Comparison of ENCODE assay signal across 23 mouse cellular contexts in the genomic region with DNA sequence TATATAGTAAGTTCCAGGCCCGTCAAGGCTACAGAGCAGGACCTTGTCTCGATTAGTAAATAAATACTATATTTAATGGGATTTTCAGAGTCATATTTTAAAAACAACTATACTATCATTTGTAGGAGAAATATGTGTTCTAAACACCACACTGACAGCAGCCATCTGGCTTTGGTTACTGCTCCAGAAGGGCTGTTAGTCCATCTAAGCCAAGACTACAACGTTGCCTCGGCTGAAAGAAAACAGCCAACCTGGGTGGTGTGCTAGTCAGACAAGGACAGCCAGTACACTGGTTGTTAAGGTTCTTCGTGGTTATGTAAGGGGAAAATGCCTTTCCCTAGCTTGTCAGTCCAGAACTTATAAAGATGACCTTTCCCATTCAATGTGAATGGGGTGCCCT.
A peak's percentile ranks its signal among the peaks of the same experiment; 100 is the strongest.
DNase-seq lines count a peak whose midpoint lies in the region; ATAC-seq and TF ChIP-seq lines count a peak whose summit lies in the region.
"Had no signal": no experiment of that assay in that cellular context is flagged by ENCODE, and none has a peak within 500 bp of the region (broad histone marks: within the 10 kb centered on the region; RNA-seq: fewer than 3 reads in every experiment).

No protein-coding gene starts in this region.

- TF ChIP-seq CTCF in brain, embryonic 14.5 days (IDR thresholded peaks at IDR 0.05; ENCODE audit: borderline replicate concordance, extremely low read depth, insufficient read depth, insufficient read length), result no peak

- H3K4me2 ChIP-seq in limb, embryonic 11.5 days (ENCODE audit: low read depth, severe bottlenecking), result no peak overlapping the region
- H3K4me2 ChIP-seq: embryonic facial prominence, embryonic 12.5 days; embryonic facial prominence, embryonic 15.5 days; heart, embryonic 11.5 days; hindbrain, embryonic 13.5 days; intestine, embryonic 15.5 days had no signal

- no peak overlapping the region for H3K27ac ChIP-seq in limb, embryonic 11.5 days (replicated peaks; ENCODE audit: low read depth, low read length)
- H3K27ac ChIP-seq in limb, embryonic 10.5 days, result no peak overlapping the region
- H3K27ac ChIP-seq: embryonic facial prominence, embryonic 12.5 days; embryonic facial prominence, embryonic 15.5 days; gastrocnemius, adult 2 months; hindbrain, embryonic 13.5 days; intestine, embryonic 15.5 days had no signal

- 44% methylated on average over 5 of the region's 5 CpGs for WGBS in limb, embryonic 11.5 days
- WGBS in limb, embryonic 10.5 days, result 65% methylated on average over 5 of the region's 5 CpGs

- no peak for TF ChIP-seq POLR2A in brain, embryonic 14.5 days (IDR thresholded peaks at IDR 0.05; ENCODE audit: borderline replicate concordance, extremely low read depth, insufficient read depth, insufficient read length, poor library complexity, severe bottlenecking)

- H3K36me3 ChIP-seq in limb, embryonic 11.5 days (ENCODE audit: control insufficient read depth, insufficient read depth, low read length), result no peaks in the 10 kb centered on the region
- H3K36me3 ChIP-seq in limb, embryonic 10.5 days, result no peaks in the 10 kb centered on the region
- H3K36me3 ChIP-seq: embryonic facial prominence, embryonic 12.5 days; embryonic facial prominence, embryonic 15.5 days; hindbrain, embryonic 13.5 days; intestine, embryonic 15.5 days had no signal

- peaks cover 2% of the 10 kb centered on the region for H3K4me1 ChIP-seq in limb, embryonic 11.5 days (ENCODE audit: control insufficient read depth, insufficient read depth, low read length)
- H3K4me1 ChIP-seq in limb, embryonic 10.5 days, result peaks cover 22% of the 10 kb centered on the region
- H3K4me1 ChIP-seq: embryonic facial prominence, embryonic 12.5 days; embryonic facial prominence, embryonic 15.5 days; hindbrain, embryonic 13.5 days; intestine, embryonic 15.5 days had no signal

- no peaks in the 10 kb centered on the region for H3K9me3 ChIP-seq in limb, embryonic 11.5 days (ENCODE audit: control insufficient read depth, low read length)
- H3K9me3 ChIP-seq in limb, embryonic 10.5 days (replicated peaks), result no peaks in the 10 kb centered on the region
- H3K9me3 ChIP-seq: embryonic facial prominence, embryonic 12.5 days; embryonic facial prominence, embryonic 15.5 days; hindbrain, embryonic 13.5 days; intestine, embryonic 15.5 days had no signal

- no peaks in the 10 kb centered on the region for H3K27me3 ChIP-seq in limb, embryonic 11.5 days (ENCODE audit: control insufficient read depth, insufficient read depth, low read length)
- H3K27me3 ChIP-seq in limb, embryonic 10.5 days (ENCODE audit: low read depth, poor library complexity, severe bottlenecking), result peaks cover 29% of the 10 kb centered on the region; the same call in 1 of the 2 replicates
- H3K27me3 ChIP-seq: embryonic facial prominence, embryonic 12.5 days; embryonic facial prominence, embryonic 15.5 days; hindbrain, embryonic 13.5 days; intestine, embryonic 15.5 days had no signal

- peak; percentile 13; the same call in 1 of the 2 replicates for ATAC-seq in frontal cortex, adult (ENCODE audit: low TSS enrichment)
- ATAC-seq in limb, embryonic 11.5 days (ENCODE audit: insufficient number of reproducible peaks, low FRiP score, low TSS enrichment, low read depth), result peak; percentile 65; the same call in 1 of the 2 replicates
- ATAC-seq: activated CD4-positive, CD25-positive, alpha-beta regulatory T cell, adult 4 months; CD4-positive, CD25-positive, alpha-beta regulatory T cell, adult 4 months; hindbrain, embryonic 16.5 days; intestine, embryonic 15.5 days had no signal

- no peak overlapping the region for H3K4me3 ChIP-seq in limb, embryonic 11.5 days (ENCODE audit: low read depth, low read length)
- H3K4me3 ChIP-seq in limb, embryonic 10.5 days, result no peak overlapping the region
- H3K4me3 ChIP-seq: embryonic facial prominence, embryonic 12.5 days; embryonic facial prominence, embryonic 15.5 days; gastrocnemius, adult 2 months; hindbrain, embryonic 13.5 days; intestine, embryonic 15.5 days had no signal

- no peak for DNase-seq in frontal cortex, postnatal 36 days (ENCODE audit: low spot score in 2 of 2)
- DNase-seq in limb, embryonic 11.5 days (ENCODE audit: low spot score), result peak; percentile 35
- DNase-seq in limb, embryonic 10.5 days (ENCODE audit: low spot score), result no peak
- DNase-seq in brain, embryonic 14.5 days (ENCODE audit: low read depth), result peak; percentile 46
- no peak for DNase-seq in natural killer cell, adult 2 months (ENCODE audit: low spot score in 2 of 2)
- DNase-seq: adrenal gland, adult 8-10 months; adrenal gland, postnatal 25 days; cerebellum, adult 11 months; cerebellum, adult 2 months; cerebellum, adult 9-11 months; cerebellum, postnatal 25 days; gastrocnemius, adult 2 months; gastrocnemius, postnatal 14 days; heart, adult 11 months had no signal

- no peak overlapping the region for H3K9ac ChIP-seq in limb, embryonic 11.5 days (ENCODE audit: low read length)
- H3K9ac ChIP-seq: embryonic facial prominence, embryonic 12.5 days; embryonic facial prominence, embryonic 15.5 days; hindbrain, embryonic 13.5 days; intestine, embryonic 15.5 days had no signal

Comparison
In these comparisons a context has a peak if more than half of its experiments do, and no peak if none do; other contexts are left out.
1. DNase-seq: peak in limb, embryonic 11.5 days (single experiment) and brain, embryonic 14.5 days (single experiment); none in frontal cortex, postnatal 36 days (0 of 2), limb, embryonic 10.5 days (single experiment) and natural killer cell, adult 2 months (0 of 2).